Mouse (Mus musculus) frontal cortex, adult (tissue): ENCODE results near the gene Gcnt1.

Experiments used
- ATAC-seq: cut with Nextera tagmentation; 2 replicates; pipeline ENCODE4 v1.9.2; 2017; ENCODE audit warnings: mild to moderate bottlenecking, moderate library complexity, mixed read lengths; ENCODE audit not compliant: low TSS enrichment

Gene Gcnt1

GRCm38 (mm10) chr19:17366364-17367090 is 6.1 kb downstream of the Gcnt1 start:
- no peak for ATAC-seq

GRCm38 (mm10) chr19:17364741-17365140 is 7.9 kb downstream of the Gcnt1 start:
- peak; percentile 73 for ATAC-seq

GRCm38 (mm10) chr19:17361181-17361580 is 11.5 kb downstream of the Gcnt1 start:
- no peak for ATAC-seq

GRCm38 (mm10) chr19:17359315-17359890 is 13.2 kb downstream of the Gcnt1 start:
- ATAC-seq: no peak

- no peak for ATAC-seq
These were observed 15.3 kb downstream of the Gcnt1 start for GRCm38 (mm10) chr19:17357391-17357790.

GRCm38 (mm10) chr19:17356932-17357331 is 15.7 kb downstream of the Gcnt1 start:
- ATAC-seq: no peak

GRCm38 (mm10) chr19:17355950-17356867 is 16.4 kb downstream of the Gcnt1 start:
- ATAC-seq: no peak

- ATAC-seq: no peak
These were observed 17.3 kb downstream of the Gcnt1 start for GRCm38 (mm10) chr19:17355361-17355760.

GRCm38 (mm10) chr19:17354797-17355196 is 17.8 kb downstream of the Gcnt1 start:
- ATAC-seq: no peak

GRCm38 (mm10) chr19:17354362-17354761 is 18.3 kb downstream of the Gcnt1 start:
- ATAC-seq: no peak

GRCm38 (mm10) chr19:17353727-17354126 is 18.9 kb downstream of the Gcnt1 start:
- ATAC-seq: no peak

- ATAC-seq: no peak
These were observed 24.8 kb downstream of the Gcnt1 start for GRCm38 (mm10) chr19:17347852-17348251.

- ATAC-seq: no peak
These were observed 25.7 kb downstream of the Gcnt1 start for GRCm38 (mm10) chr19:17346716-17347474.

GRCm38 (mm10) chr19:17344881-17345280 is 27.8 kb downstream of the Gcnt1 start:
- no peak for ATAC-seq

- ATAC-seq: no peak
These were observed 33.1 kb downstream of the Gcnt1 start for GRCm38 (mm10) chr19:17339563-17339962.

- ATAC-seq: no peak
These were observed 35.5 kb downstream of the Gcnt1 start for GRCm38 (mm10) chr19:17337057-17337679.

GRCm38 (mm10) chr19:17336646-17337045 is 36.0 kb downstream of the Gcnt1 start:
- ATAC-seq: no peak

- ATAC-seq: no peak
These were observed 37.9 kb downstream of the Gcnt1 start for GRCm38 (mm10) chr19:17334644-17335333.

GRCm38 (mm10) chr19:17333043-17333442 is 39.6 kb downstream of the Gcnt1 start:
- no peak for ATAC-seq

- ATAC-seq: no peak
These were observed 43.7 kb downstream of the Gcnt1 start for GRCm38 (mm10) chr19:17328916-17329315.
